Mouse (Mus musculus) kidney, adult 11 months (tissue): ENCODE measurements around the gene Fndc11.

Experiments used
- DNase-seq: peaks from one replicate; pipeline ENCODE4 v3.0.0; 2022

Fndc11 gene

GRCm38 (mm10) chr2:181224994-181225393 lies 5.2 kb downstream of the Fndc11 start:
- no peak for DNase-seq

- no peak for DNase-seq
Observed at GRCm38 (mm10) chr2:181227122-181227521, 7.3 kb downstream of the Fndc11 start.

GRCm38 (mm10) chr2:181228335-181228734 lies 8.5 kb downstream of the Fndc11 start:
- DNase-seq, result no peak

DNA sequence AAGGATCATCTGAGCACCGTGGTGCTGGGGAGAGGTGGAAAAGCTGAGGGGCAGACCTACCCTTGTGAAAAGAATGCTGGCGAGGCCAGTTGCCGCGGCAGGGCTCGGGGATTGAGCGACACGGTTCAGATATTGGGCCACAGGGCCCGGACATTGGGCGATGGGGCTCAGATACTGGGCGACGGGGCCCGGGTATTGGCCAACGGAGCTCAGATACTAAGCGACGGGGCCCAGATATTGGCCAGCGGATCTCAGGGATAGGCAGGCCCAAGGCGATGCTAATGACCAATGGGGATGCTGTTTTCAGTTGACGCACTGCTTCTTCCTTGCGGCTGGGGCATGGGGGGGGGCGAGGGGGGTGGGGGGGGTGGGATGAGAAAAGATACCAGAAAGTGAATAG lies 11.4 kb downstream of the Fndc11 start:
- no peak for DNase-seq

DNA sequence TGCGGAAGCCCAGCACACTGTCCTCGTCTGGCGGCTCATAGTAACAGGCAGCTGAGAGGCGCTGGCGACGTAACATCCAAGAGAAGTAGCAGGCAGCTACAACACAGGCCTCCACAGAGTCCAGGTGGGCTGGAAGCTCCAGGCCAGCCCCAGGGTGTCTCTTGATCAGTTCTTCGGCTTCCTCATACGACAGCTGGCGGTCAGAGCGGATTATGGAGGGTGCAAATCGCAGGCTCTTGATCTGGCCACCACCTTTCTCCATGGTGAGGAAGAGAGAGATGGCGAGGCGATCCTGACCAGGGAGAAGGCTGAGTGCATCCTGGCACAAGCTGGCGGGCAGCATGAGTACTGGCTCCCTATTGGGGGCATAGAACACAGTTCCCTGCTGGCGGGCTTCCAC lies 13.6 kb downstream of the Fndc11 start:
- DNase-seq, result no peak

DNA sequence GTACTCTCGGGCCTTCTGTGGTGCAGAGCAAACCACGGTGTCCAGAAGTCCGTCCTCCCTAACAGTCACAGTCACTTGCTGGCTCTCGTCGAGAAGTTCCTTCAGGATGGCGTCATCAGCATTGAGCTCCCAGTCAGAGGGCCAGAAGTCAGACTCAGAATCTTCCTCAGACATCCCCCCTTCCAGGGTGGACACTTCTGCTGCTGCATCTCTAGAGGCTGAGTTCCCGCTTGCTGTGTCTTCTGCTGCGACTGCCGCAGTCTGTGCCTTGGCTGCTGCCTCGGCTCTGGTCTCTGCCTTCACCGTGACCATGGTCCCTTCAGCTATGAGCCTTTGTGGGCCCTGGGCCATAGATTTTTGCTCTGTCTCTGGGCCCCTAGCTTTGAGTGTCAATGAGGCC lies 14.9 kb downstream of the Fndc11 start:
- DNase-seq, result no peak

- DNase-seq, result no peak
Observed at GRCm38 (mm10) chr2:181235681-181236566, 16.1 kb downstream of the Fndc11 start.

- no peak for DNase-seq
Observed at GRCm38 (mm10) chr2:181237251-181238014, 17.6 kb downstream of the Fndc11 start.

- DNase-seq, result no peak
Observed at GRCm38 (mm10) chr2:181238091-181238610, 18.3 kb downstream of the Fndc11 start.

DNA sequence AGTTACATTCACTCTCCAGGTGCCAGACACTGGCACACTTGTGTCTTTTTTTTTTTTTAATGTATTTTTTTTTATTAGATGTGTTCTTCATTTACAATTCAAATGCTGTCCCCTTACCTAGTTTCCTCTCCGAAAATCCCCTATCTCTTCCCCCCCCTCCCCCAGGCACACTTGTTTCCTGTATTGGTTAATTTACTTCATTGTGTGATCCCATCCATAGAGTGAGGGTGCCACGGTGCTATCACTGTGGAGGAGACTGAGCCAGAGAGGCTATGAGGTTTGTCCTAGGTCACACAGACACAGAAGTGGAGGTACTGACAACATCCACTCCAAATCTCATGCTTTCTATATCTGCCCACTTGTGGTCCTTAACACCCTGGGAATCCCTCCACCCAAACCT lies 19.0 kb downstream of the Fndc11 start:
- no peak for DNase-seq

GRCm38 (mm10) chr2:181239261-181239660 lies 19.4 kb downstream of the Fndc11 start:
- no peak for DNase-seq

GRCm38 (mm10) chr2:181240806-181241440 lies 21.1 kb downstream of the Fndc11 start:
- no peak for DNase-seq

GRCm38 (mm10) chr2:181241602-181242313 lies 21.9 kb downstream of the Fndc11 start, which contains the start of gene Helz2:
Gene Helz2 (minus strand): TSS chr2:181242027.
- peak; percentile 34 for DNase-seq

GRCm38 (mm10) chr2:181242314-181242665 lies 22.5 kb downstream of the Fndc11 start:
- no peak for DNase-seq

DNA sequence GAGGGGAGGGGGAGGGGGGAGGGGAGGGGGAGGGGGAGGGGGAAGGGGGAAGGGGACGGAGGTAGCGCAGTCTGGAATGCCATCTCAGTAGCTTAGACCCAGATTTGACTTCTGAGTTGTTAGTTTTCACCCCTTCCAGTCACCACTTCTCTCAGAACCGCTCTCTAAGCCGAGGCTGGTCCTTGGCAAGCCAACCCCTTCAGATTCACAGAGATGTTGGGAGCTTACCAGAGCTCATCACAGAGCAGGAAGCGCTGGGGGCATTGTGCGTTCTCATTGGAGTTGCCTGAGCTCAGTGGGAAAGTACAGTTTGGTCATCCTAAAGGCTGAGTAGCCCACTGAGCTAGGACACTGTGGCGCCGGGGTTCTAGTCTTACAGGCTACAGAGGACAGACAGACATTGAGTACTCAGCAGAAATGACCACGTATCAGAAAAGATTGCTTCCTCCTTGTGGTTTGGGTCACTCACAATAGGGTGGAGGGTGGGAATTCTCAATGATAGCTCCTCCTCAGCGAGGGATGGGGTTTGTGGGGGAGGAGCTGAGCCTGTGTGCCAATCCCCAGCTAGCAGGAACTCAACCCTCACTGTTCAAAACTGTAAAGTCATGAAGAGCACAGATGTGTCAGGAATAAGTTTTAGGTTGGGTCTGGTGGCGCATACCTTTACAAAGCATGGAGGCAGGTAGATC lies 24.0 kb downstream of the Fndc11 start:
- DNase-seq, result peak; percentile 19

DNA sequence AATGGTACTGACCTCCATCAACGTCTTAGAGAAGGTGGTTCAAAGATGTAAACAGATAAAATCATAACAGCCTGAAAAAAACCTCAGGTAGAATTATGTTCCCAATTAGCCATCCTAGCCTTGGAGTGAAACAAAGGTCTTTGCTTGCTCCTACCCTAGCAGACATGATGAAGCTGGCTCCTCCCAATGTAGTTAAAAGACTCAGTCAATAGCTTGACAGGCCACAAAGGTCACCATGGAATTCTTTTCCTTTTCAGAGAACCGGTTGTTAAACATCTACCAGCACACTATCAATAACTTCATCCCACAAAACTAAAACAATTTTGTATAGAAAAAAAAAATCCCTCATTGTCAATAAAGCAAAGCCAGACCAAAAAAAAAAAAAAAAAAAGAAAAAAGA lies 25.2 kb downstream of the Fndc11 start:
- DNase-seq, result no peak

GRCm38 (mm10) chr2:181249217-181249616 lies 29.4 kb downstream of the Fndc11 start:
- DNase-seq, result no peak

DNA sequence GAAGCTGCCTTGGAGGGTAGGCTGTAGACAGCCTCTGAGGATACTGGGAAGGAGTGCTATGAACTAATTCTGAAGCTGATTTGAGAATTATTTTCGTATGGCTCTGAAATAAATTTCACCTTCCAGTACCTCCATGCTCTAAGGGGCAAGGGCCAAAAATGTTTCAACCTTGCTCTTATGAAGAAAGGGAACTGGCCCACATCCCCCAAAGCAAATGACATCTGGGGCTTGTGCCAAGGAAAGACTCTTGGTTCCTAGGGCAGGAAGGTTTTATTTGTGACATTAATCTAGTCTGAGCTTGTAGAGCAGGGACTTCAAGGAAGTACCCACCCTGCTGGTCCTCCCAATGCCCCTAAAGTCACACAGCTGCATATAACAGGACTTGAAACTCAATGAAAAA lies 32.0 kb downstream of the Fndc11 start:
- DNase-seq, result no peak

- no peak for DNase-seq
Observed at GRCm38 (mm10) chr2:181253248-181253647, 33.4 kb downstream of the Fndc11 start.

DNA sequence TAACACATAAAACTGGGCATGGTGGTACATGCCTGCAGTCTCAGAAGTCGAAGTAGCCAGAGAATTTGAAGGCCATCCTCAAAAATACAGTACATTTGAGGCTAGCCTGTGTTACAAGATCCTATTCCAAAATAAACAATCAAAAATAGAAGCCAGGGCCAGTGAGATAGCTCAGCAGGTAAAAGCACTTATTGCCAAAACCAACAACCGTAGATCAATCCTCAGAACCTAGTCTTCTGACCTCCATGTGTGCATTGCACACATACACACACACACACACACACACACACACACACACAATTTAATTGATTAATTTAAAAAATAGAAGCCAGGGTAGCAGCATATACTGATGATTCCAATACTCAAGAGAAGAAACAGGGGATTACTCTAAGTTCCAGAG lies 47.0 kb downstream of the Fndc11 start:
- no peak for DNase-seq

- DNase-seq, result no peak
Observed at GRCm38 (mm10) chr2:181272092-181272491, 52.3 kb downstream of the Fndc11 start.
